ENCODE assay signal across 19 mouse cellular contexts in the genomic region with DNA sequence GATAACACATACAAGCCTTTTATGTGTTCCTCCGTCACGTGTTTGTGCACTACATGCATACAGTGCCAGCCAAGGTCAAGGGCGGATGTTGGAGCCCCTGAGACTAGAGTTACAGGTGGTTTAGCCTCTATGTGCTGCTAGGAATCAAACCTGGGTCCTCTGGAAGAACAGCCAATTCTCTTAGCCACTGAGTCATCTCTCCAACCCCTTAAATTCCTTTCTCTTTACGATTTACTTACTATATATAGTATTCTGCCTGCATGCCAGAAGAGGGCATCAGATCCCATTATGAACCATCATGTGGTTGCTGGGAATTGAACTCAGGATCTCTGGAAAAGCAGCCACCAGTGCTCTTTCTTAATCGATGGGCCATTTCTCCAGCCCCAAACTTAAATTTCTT. TPM values are rescaled to one million over a fixed set of nuclear protein-coding genes. Genes with fewer than 3 reads are reported as not detected.
DNase-seq lines count a peak whose midpoint lies in the region; ATAC-seq and TF ChIP-seq lines count a peak whose summit lies in the region.
"Not testable (repeated sequence)": the region's sequence is repeated elsewhere in the genome, so short reads cannot be mapped to it uniquely, and the experiment has no call there.
"Had no signal": no experiment of that assay in that cellular context is flagged by ENCODE, and none has a peak within 500 bp of the region (broad histone marks: within the 10 kb centered on the region; RNA-seq: fewer than 3 reads in every experiment).

No protein-coding gene starts in this region.

- H3K9ac ChIP-seq in forebrain, embryonic 14.5 days (ENCODE audit: low read length); heart, postnatal 0 days (replicated peaks; ENCODE audit: low read depth, low read length); intestine, embryonic 14.5 days (ENCODE audit: low read length); limb, embryonic 13.5 days: not testable (repeated sequence)

- peak overlapping the region; percentile 93; the same call in 1 of the 2 replicates for H3K4me3 ChIP-seq in embryonic facial prominence, embryonic 10.5 days
- H3K4me3 ChIP-seq in forebrain, embryonic 14.5 days (ENCODE audit: low read depth, low read length): peak overlapping the region; percentile 84; the same call in 1 of the 2 replicates
- H3K4me3 ChIP-seq in heart, postnatal 0 days (ENCODE audit: low read depth, low read length); intestine, embryonic 14.5 days (ENCODE audit: low read depth, low read length); midbrain, embryonic 10.5 days: not testable (repeated sequence)
- H3K4me3 ChIP-seq in limb, embryonic 13.5 days: peak overlapping the region; percentile 94; the same call in 1 of the 2 replicates
- H3K4me3 ChIP-seq in myocyte: peak overlapping the region; percentile 92

- TF ChIP-seq EP300 in heart, postnatal 0 days (IDR thresholded peaks at IDR 0.05; ENCODE audit: low read depth): not testable (repeated sequence)

- TF ChIP-seq POLR2A in myocyte (IDR thresholded peaks at IDR 0.05; ENCODE audit: insufficient read length, low read depth): not testable (repeated sequence)

- H3K36me3 ChIP-seq in embryonic facial prominence, embryonic 10.5 days (replicated peaks): peaks cover 65% of the 10 kb centered on the region
- peaks cover 52% of the 10 kb centered on the region for H3K36me3 ChIP-seq in forebrain, embryonic 14.5 days (ENCODE audit: control insufficient read depth, insufficient read depth, low read length)
- peaks cover 39% of the 10 kb centered on the region for H3K36me3 ChIP-seq in heart, postnatal 0 days (replicated peaks; ENCODE audit: control insufficient read depth, insufficient read depth, low read length)
- H3K36me3 ChIP-seq in intestine, embryonic 14.5 days (ENCODE audit: control insufficient read depth, insufficient read depth, low read length): peaks cover 59% of the 10 kb centered on the region
- H3K36me3 ChIP-seq in limb, embryonic 13.5 days: peaks cover 44% of the 10 kb centered on the region
- peaks cover 70% of the 10 kb centered on the region for H3K36me3 ChIP-seq in midbrain, embryonic 10.5 days
- H3K36me3 ChIP-seq in myocyte (ENCODE audit: control insufficient read depth, insufficient read depth): peaks cover 12% of the 10 kb centered on the region

- H3K4me1 ChIP-seq in embryonic facial prominence, embryonic 10.5 days: peaks cover 18% of the 10 kb centered on the region
- not testable (repeated sequence) for H3K4me1 ChIP-seq in forebrain, embryonic 14.5 days (ENCODE audit: control insufficient read depth, insufficient read depth, low read length); intestine, embryonic 14.5 days (replicated peaks; ENCODE audit: control insufficient read depth, insufficient read depth, low read length); limb, embryonic 13.5 days
- H3K4me1 ChIP-seq in heart, postnatal 0 days (ENCODE audit: control insufficient read depth, insufficient read depth): peaks cover 11% of the 10 kb centered on the region; the same call in 1 of the 2 replicates
- H3K4me1 ChIP-seq in midbrain, embryonic 10.5 days: peaks cover 22% of the 10 kb centered on the region

- H3K27me3 ChIP-seq in embryonic facial prominence, embryonic 10.5 days (replicated peaks; ENCODE audit: low read depth, poor library complexity, severe bottlenecking); forebrain, embryonic 14.5 days (replicated peaks; ENCODE audit: control insufficient read depth, insufficient read depth, low read length); heart, postnatal 0 days (ENCODE audit: control insufficient read depth, insufficient read depth, low read length); intestine, embryonic 14.5 days (replicated peaks; ENCODE audit: control insufficient read depth, insufficient read depth, low read length); limb, embryonic 13.5 days; midbrain, embryonic 10.5 days (ENCODE audit: low read depth, poor library complexity, severe bottlenecking); myocyte (ENCODE audit: control insufficient read depth, insufficient read depth, insufficient read length): not testable (repeated sequence)

- not testable (repeated sequence) for H3ac ChIP-seq in myocyte (ENCODE audit: control insufficient read depth, insufficient read length)

- not testable (repeated sequence) for H3K9me3 ChIP-seq in embryonic facial prominence, embryonic 10.5 days; forebrain, embryonic 14.5 days (replicated peaks; ENCODE audit: control insufficient read depth, low read length); heart, postnatal 0 days (replicated peaks; ENCODE audit: control insufficient read depth, low read length); intestine, embryonic 14.5 days (ENCODE audit: control insufficient read depth, low read length); limb, embryonic 13.5 days; midbrain, embryonic 10.5 days (replicated peaks)

- H3K79me2 ChIP-seq in myocyte (ENCODE audit: control insufficient read depth, insufficient read depth): peaks cover 19% of the 10 kb centered on the region

- H3K27ac ChIP-seq in embryonic facial prominence, embryonic 10.5 days (replicated peaks); intestine, embryonic 14.5 days (ENCODE audit: low read depth); limb, embryonic 13.5 days: not testable (repeated sequence)
- H3K27ac ChIP-seq in forebrain, embryonic 14.5 days (ENCODE audit: low read depth, low read length): peak overlapping the region; percentile 91; the same call in 1 of the 2 replicates
- peak overlapping the region; percentile 80; the same call in 1 of the 2 replicates for H3K27ac ChIP-seq in heart, postnatal 0 days (ENCODE audit: low read depth)
- H3K27ac ChIP-seq in midbrain, embryonic 10.5 days (replicated peaks): 0 out of 2 replicates have a peak overlapping the region, but pooled peaks have one; percentile 99

- not testable (repeated sequence) for DNase-seq in embryonic facial prominence, embryonic 10.5 days (ENCODE audit: low spot score); forebrain, embryonic 14.5 days (ENCODE audit: low spot score); heart, postnatal 0 days (ENCODE audit: low spot score); midbrain, embryonic 10.5 days (ENCODE audit: low spot score)
- peak; percentile 38 for DNase-seq in intestine, embryonic 14.5 days (ENCODE audit: low spot score)

- not testable (repeated sequence) for TF ChIP-seq CTCF in heart, postnatal 0 days (IDR thresholded peaks at IDR 0.05; ENCODE audit: low read depth)

- H3K4me2 ChIP-seq in forebrain, embryonic 14.5 days (ENCODE audit: low read length): peak overlapping the region; percentile 72
- H3K4me2 ChIP-seq in heart, postnatal 0 days (ENCODE audit: low read depth, low read length); intestine, embryonic 14.5 days (ENCODE audit: low read length); myocyte (ENCODE audit: low read depth): not testable (repeated sequence)
- H3K4me2 ChIP-seq in limb, embryonic 13.5 days (replicated peaks): peak overlapping the region; percentile 73

- WGBS in embryonic facial prominence, embryonic 10.5 days: 72% methylated on average over 4 of the region's 5 CpGs
- WGBS in forebrain, embryonic 14.5 days: 45% methylated on average over 4 of the region's 5 CpGs
- 62% methylated on average over 4 of the region's 5 CpGs for WGBS in heart, postnatal 0 days
- WGBS in intestine, embryonic 14.5 days: 66% methylated on average over 4 of the region's 5 CpGs
- 71% methylated on average over 4 of the region's 5 CpGs for WGBS in limb, embryonic 13.5 days
- 74% methylated on average over 4 of the region's 5 CpGs for WGBS in midbrain, embryonic 10.5 days

- not testable (repeated sequence) for ATAC-seq in forebrain, embryonic 14.5 days; heart, postnatal 0 days (ENCODE audit: insufficient read depth, low read depth); intestine, embryonic 14.5 days (replicated peaks; ENCODE audit: low FRiP score, low TSS enrichment, low read depth); limb, embryonic 13.5 days (ENCODE audit: low FRiP score, low read depth)

RNA-seq across cellular contexts. Expression of gene Selenoh, which starts 1.0 kb away (rescaled TPM):
- polyA plus RNA-seq in embryonic facial prominence, embryonic 10.5 days (2016; fragmentation: Nextera tagmentation; extraction: Ambion mirVana): 505 and 520 TPM in 2 replicates
- 277 and 350 TPM in 2 replicates for polyA plus RNA-seq in forebrain, embryonic 14.5 days (2014; fragmentation: Nextera tagmentation; extraction: Ambion mirVana)
- total RNA-seq in heart, postnatal 0 days (2014; rRNA removed; ENCODE audit: low replicate concordance): 240 and 350 TPM in 2 replicates
- 137 and 149 TPM in 2 replicates for polyA plus RNA-seq in heart, postnatal 0 days (2015; fragmentation: Nextera tagmentation; extraction: Ambion mirVana)
- polyA plus RNA-seq in intestine, embryonic 14.5 days (2014; fragmentation: Nextera tagmentation; extraction: Ambion mirVana): 309 and 329 TPM in 2 replicates
- polyA plus RNA-seq in limb, embryonic 13.5 days (2015; fragmentation: Nextera tagmentation; extraction: Ambion mirVana): 310 and 320 TPM in 2 replicates
- polyA plus RNA-seq in midbrain, embryonic 10.5 days (2016; fragmentation: Nextera tagmentation; extraction: Ambion mirVana): 505 and 545 TPM in 2 replicates
- 129 TPM for polyA plus RNA-seq in myocyte (2012; fragmentation: generic; extraction: Trizol)

RNA-seq across cellular contexts. Expression of gene Gm28635, which starts 6.3 kb away (rescaled TPM):
- not detected in 2 replicates for polyA plus RNA-seq in embryonic facial prominence, embryonic 10.5 days (2016; fragmentation: Nextera tagmentation; extraction: Ambion mirVana)
- polyA plus RNA-seq in forebrain, embryonic 14.5 days (2014; fragmentation: Nextera tagmentation; extraction: Ambion mirVana): not detected in 2 replicates
- not detected in 2 replicates for total RNA-seq in heart, postnatal 0 days (2014; rRNA removed; ENCODE audit: low replicate concordance)
- polyA plus RNA-seq in heart, postnatal 0 days (2015; fragmentation: Nextera tagmentation; extraction: Ambion mirVana): not detected in 2 replicates
- not detected in 2 replicates for polyA plus RNA-seq in intestine, embryonic 14.5 days (2014; fragmentation: Nextera tagmentation; extraction: Ambion mirVana)
- not detected in 2 replicates for polyA plus RNA-seq in limb, embryonic 13.5 days (2015; fragmentation: Nextera tagmentation; extraction: Ambion mirVana)
- polyA plus RNA-seq in midbrain, embryonic 10.5 days (2016; fragmentation: Nextera tagmentation; extraction: Ambion mirVana): not detected in 2 replicates
- polyA plus RNA-seq in myocyte (2012; fragmentation: generic; extraction: Trizol): not detected
- total RNA-seq: adrenal gland, postnatal 25 days; megakaryocyte, adult 5-6 weeks had no signal
- polyA plus RNA-seq: CD4-positive, CD25-positive, alpha-beta regulatory T cell, adult 4 months; kidney, adult 2 months; limb, embryonic 10.5 days; stomach, embryonic 16.5 days; thymus, adult 2 months had no signal

RNA-seq across cellular contexts. Expression of gene Med19, which starts 6.7 kb away (rescaled TPM):
- polyA plus RNA-seq in embryonic facial prominence, embryonic 10.5 days (2016; fragmentation: Nextera tagmentation; extraction: Ambion mirVana): 45.3 and 46.4 TPM in 2 replicates
- 55.3 and 59.8 TPM in 2 replicates for polyA plus RNA-seq in forebrain, embryonic 14.5 days (2014; fragmentation: Nextera tagmentation; extraction: Ambion mirVana)
- 8.1 and 41.5 TPM in 2 replicates for total RNA-seq in heart, postnatal 0 days (2014; rRNA removed; ENCODE audit: low replicate concordance)
- polyA plus RNA-seq in heart, postnatal 0 days (2015; fragmentation: Nextera tagmentation; extraction: Ambion mirVana): 15.9 and 17.0 TPM in 2 replicates
- polyA plus RNA-seq in intestine, embryonic 14.5 days (2014; fragmentation: Nextera tagmentation; extraction: Ambion mirVana): 39.5 and 40.6 TPM in 2 replicates
- polyA plus RNA-seq in limb, embryonic 13.5 days (2015; fragmentation: Nextera tagmentation; extraction: Ambion mirVana): 32.2 and 34.5 TPM in 2 replicates
- 46.8 and 48.4 TPM in 2 replicates for polyA plus RNA-seq in midbrain, embryonic 10.5 days (2016; fragmentation: Nextera tagmentation; extraction: Ambion mirVana)
- 20.3 TPM for polyA plus RNA-seq in myocyte (2012; fragmentation: generic; extraction: Trizol)

RNA-seq across cellular contexts. Expression of gene Tmx2, which starts 7.4 kb away (rescaled TPM):
- 135 and 137 TPM in 2 replicates for polyA plus RNA-seq in embryonic facial prominence, embryonic 10.5 days (2016; fragmentation: Nextera tagmentation; extraction: Ambion mirVana)
- polyA plus RNA-seq in forebrain, embryonic 14.5 days (2014; fragmentation: Nextera tagmentation; extraction: Ambion mirVana): 223 and 231 TPM in 2 replicates
- total RNA-seq in heart, postnatal 0 days (2014; rRNA removed; ENCODE audit: low replicate concordance): 82.7 and 85.6 TPM in 2 replicates
- polyA plus RNA-seq in heart, postnatal 0 days (2015; fragmentation: Nextera tagmentation; extraction: Ambion mirVana): 151 and 159 TPM in 2 replicates
- polyA plus RNA-seq in intestine, embryonic 14.5 days (2014; fragmentation: Nextera tagmentation; extraction: Ambion mirVana): 131 and 134 TPM in 2 replicates
- polyA plus RNA-seq in limb, embryonic 13.5 days (2015; fragmentation: Nextera tagmentation; extraction: Ambion mirVana): 111 and 113 TPM in 2 replicates
- 186 and 196 TPM in 2 replicates for polyA plus RNA-seq in midbrain, embryonic 10.5 days (2016; fragmentation: Nextera tagmentation; extraction: Ambion mirVana)
- polyA plus RNA-seq in myocyte (2012; fragmentation: generic; extraction: Trizol): 113 TPM

RNA-seq across cellular contexts. Expression of gene Btbd18, which starts 12.7 kb away (rescaled TPM):
- 0.14 and 0.41 TPM in 2 replicates for polyA plus RNA-seq in embryonic facial prominence, embryonic 10.5 days (2016; fragmentation: Nextera tagmentation; extraction: Ambion mirVana)
- 0.10 and 0.33 TPM in 2 replicates for polyA plus RNA-seq in forebrain, embryonic 14.5 days (2014; fragmentation: Nextera tagmentation; extraction: Ambion mirVana)
- not detected in 2 replicates for total RNA-seq in heart, postnatal 0 days (2014; rRNA removed; ENCODE audit: low replicate concordance)
- polyA plus RNA-seq in heart, postnatal 0 days (2015; fragmentation: Nextera tagmentation; extraction: Ambion mirVana): 0.05 and 0.08 TPM in 2 replicates
- polyA plus RNA-seq in intestine, embryonic 14.5 days (2014; fragmentation: Nextera tagmentation; extraction: Ambion mirVana): 0.34 and 0.60 TPM in 2 replicates
- 0.22 and 0.45 TPM in 2 replicates for polyA plus RNA-seq in limb, embryonic 13.5 days (2015; fragmentation: Nextera tagmentation; extraction: Ambion mirVana)
- 0.22 and 0.47 TPM in 2 replicates for polyA plus RNA-seq in midbrain, embryonic 10.5 days (2016; fragmentation: Nextera tagmentation; extraction: Ambion mirVana)
- polyA plus RNA-seq in myocyte (2012; fragmentation: generic; extraction: Trizol): 0.01 TPM
- total RNA-seq: gastrocnemius, adult 18-20 months; heart, postnatal 25 days; layer of hippocampus, postnatal 10 days; left cerebral cortex, adult 8-10 months had no signal
- polyA plus RNA-seq: liver, embryonic 14.5 days; thymus, adult 2 months had no signal
